Mouse (Mus musculus) left cerebral cortex, adult 2 months (tissue): ENCODE measurements around the gene Ptpro. TPM values are rescaled to one million over a fixed set of nuclear protein-coding genes. Genes with fewer than 3 reads are reported as not detected.

Source experiments
- DNase-seq, 2 experiments: peaks; one replicate each; pipeline ENCODE4 v3.0.0; 2021 to 2022; ENCODE audit warnings: low spot score in 2 of 2, mixed read lengths in 1 of 2; ENCODE audit errors: extremely low spot score in 1 of 2
- H3K27ac ChIP-seq: fragments of 200-600 bp; 2 replicates; pipeline ENCODE4 v1.8.1; 2022
- H3K4me3 ChIP-seq: fragments of 200-600 bp; 2 replicates; pipeline ENCODE4 v1.8.1; 2022
- CTCF ChIP-seq: fragments of 200-600 bp; IDR thresholded peaks from 2 replicates; pipeline ENCODE4 v1.8.1; 2022; ENCODE audit warnings: antibody characterized with exemption, mild to moderate bottlenecking, moderate library complexity
- intact Hi-C: fragments of 180-260 bp; cut with DNase I; formaldehyde crosslinking; loops from one replicate; pipeline ENCODE4 v1.15.1; 2025
- total RNA-seq, 2 experiments: library from RNA; stranded (reverse); gene quantifications; 2 replicates each; pipeline ENCODE4 v1.2.3; 2021

Gene Ptpro
- total RNA-seq, 2 experiments from 2014 or later = 31.7 to 40.1 TPM

DNA sequence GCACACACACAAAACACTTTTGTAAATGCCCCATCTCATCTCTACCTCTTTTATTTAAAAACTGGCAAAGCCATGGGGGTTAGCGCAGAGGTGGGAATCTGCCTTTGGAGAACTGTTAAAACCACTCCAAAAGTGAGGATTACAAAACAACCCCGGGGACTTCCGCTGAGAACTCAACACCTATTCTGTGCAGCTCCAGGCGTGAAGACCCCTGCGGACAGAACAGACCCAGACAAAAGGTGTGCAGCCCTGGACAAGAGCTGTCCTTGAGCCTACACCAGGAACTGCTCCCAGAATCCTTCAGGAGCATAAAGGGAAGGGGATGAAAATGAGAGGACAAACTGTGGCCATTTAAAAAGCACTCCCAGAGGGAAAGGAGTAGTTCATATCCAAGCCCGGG is 243.1 kb downstream of the Ptpro start:
- intact Hi-C loops = no loop called here
- TF ChIP-seq CTCF = no peak
- no peak overlapping the region for H3K27ac ChIP-seq
- H3K4me3 ChIP-seq = no peak overlapping the region
- DNase-seq = no peak

GRCm38 (mm10) chr6:137496562-137496961 is 244.4 kb downstream of the Ptpro start:
- intact Hi-C loops = no loop called here
- DNase-seq = no peak
- Histone ChIP-seq H3K27ac (no peak overlapping the region), H3K4me3 (no peak overlapping the region)
- TF ChIP-seq CTCF = no peak

DNA sequence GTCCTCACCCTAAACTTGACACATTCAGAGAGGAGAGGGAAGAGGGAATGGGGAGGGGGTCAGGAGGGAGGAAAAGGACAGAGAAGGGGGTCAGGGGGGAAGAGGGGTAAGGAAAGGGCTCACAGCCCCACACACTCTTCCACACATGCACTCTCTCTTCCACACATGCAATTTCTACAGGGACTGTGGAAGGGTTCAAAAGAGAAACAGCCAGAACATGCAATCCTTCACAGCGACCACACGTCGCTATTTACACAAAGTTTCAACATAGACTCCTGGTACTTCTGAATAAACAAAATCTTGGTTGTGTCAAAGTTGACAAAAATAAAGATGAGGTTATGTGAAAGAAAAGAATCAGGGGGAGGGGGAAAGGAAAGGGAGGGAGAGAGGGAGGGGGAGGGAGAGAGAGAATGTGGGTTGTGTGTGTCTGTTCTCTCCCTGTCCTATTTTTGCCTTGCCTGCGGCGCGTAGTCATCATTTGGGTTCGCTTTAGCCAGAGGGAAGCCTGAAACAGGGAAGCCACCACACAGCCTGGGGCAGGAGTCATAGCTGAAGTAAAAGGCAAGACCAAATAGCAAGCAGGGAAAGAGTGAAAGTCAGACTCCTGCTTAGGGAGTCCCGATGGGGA is 245.2 kb downstream of the Ptpro start:
- intact Hi-C loops = no loop called here
- no peak for DNase-seq
- no peak for TF ChIP-seq CTCF
- Histone ChIP-seq H3K4me3 (no peak overlapping the region), H3K27ac (no peak overlapping the region)

- Histone ChIP-seq H3K4me3 (no peak overlapping the region), H3K27ac (no peak overlapping the region)
- DNase-seq = no peak
- intact Hi-C loops = no loop called here
- TF ChIP-seq CTCF = no peak
Observed at GRCm38 (mm10) chr6:137498781-137499180, 246.7 kb downstream of the Ptpro start.

- H3K27ac ChIP-seq = no peak overlapping the region
- no peak overlapping the region for H3K4me3 ChIP-seq
- no peak for DNase-seq
- intact Hi-C loops = no loop called here
- no peak for TF ChIP-seq CTCF
Observed at GRCm38 (mm10) chr6:137503009-137503408, 250.9 kb downstream of the Ptpro start.

GRCm38 (mm10) chr6:137503462-137503861 is 251.3 kb downstream of the Ptpro start:
- TF ChIP-seq CTCF = no peak
- no peak overlapping the region for H3K4me3 ChIP-seq
- no peak for DNase-seq
- H3K27ac ChIP-seq = no peak overlapping the region
- intact Hi-C loops = no loop called here

DNA sequence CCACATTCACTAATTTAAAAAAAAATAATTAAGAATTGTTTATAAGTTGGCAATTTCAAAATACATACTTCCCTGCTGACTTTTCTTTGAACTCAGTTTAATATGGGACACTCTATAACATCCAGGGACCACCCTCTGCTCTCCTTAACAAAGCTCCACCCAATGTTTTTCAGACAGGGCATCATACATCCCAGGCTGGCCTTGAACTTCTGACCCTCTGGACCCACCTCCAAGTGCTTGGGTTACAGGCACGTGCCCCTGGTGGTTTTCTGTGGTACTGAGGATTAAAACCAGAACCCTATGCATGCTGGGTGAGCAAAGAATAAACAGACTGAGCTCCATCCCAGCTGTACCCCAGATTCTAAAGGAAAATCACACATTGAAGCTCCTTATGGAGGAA is 251.9 kb downstream of the Ptpro start:
- DNase-seq = no peak
- no peak for TF ChIP-seq CTCF
- H3K27ac ChIP-seq = no peak overlapping the region
- intact Hi-C loops = no loop called here
- no peak overlapping the region for H3K4me3 ChIP-seq

GRCm38 (mm10) chr6:137505555-137506227 is 253.6 kb downstream of the Ptpro start:
- no peak for TF ChIP-seq CTCF
- Histone ChIP-seq H3K27ac (no peak overlapping the region), H3K4me3 (no peak overlapping the region)
- DNase-seq = no peak
- intact Hi-C loops = no loop called here

GRCm38 (mm10) chr6:137506563-137506962 is 254.4 kb downstream of the Ptpro start:
- no peak for TF ChIP-seq CTCF
- H3K4me3 ChIP-seq = no peak overlapping the region
- no peak overlapping the region for H3K27ac ChIP-seq
- intact Hi-C loops = no loop called here
- no peak for DNase-seq

GRCm38 (mm10) chr6:137508936-137509335 is 256.8 kb downstream of the Ptpro start:
- no peak for DNase-seq
- intact Hi-C loops = no loop called here
- no peak overlapping the region for H3K27ac ChIP-seq
- TF ChIP-seq CTCF = no peak
- no peak overlapping the region for H3K4me3 ChIP-seq

- intact Hi-C loops = no loop called here
- Histone ChIP-seq H3K4me3 (no peak overlapping the region), H3K27ac (no peak overlapping the region)
- no peak for DNase-seq
- TF ChIP-seq CTCF = no peak
Observed at GRCm38 (mm10) chr6:137509341-137510045, 257.4 kb downstream of the Ptpro start.

GRCm38 (mm10) chr6:137512753-137513152 is 260.6 kb downstream of the Ptpro start:
- no peak for TF ChIP-seq CTCF
- DNase-seq = no peak
- Histone ChIP-seq H3K27ac (no peak overlapping the region), H3K4me3 (no peak overlapping the region)
- intact Hi-C loops = no loop called here

Other genes with a start within 250 kb of the Ptpro start
- gene Rerg, start 81.8 kb upstream of the Ptpro start, total RNA-seq = 10 to 100 TPM in 1 of 2 experiments, 1 to 10 TPM in 1; 5.9 to 11.9 TPM